Mouse (Mus musculus) liver, adult 2 months (tissue): ENCODE measurements at regions not wholly inside any gene's neighbourhood (a gene's known extent, or its start where the extent isn't known, plus 50 kb on each side); places are given as distances from the start of the nearest gene placed in this dataset.

Source experiments
- DNase-seq: peaks from one replicate; pipeline ENCODE4 v3.0.0-alpha.2; 2011; ENCODE audit warnings: low read depth, low spot score; ENCODE audit errors: extremely low read depth
- H3K27ac ChIP-seq: fragments of 200-500 bp; replicated peaks from 2 replicates; pipeline ENCODE4 v1.5.1; 2012; ENCODE audit warnings: low read depth, mild to moderate bottlenecking, control low read depth, inconsistent platforms, low read length; ENCODE audit not compliant: insufficient read depth
- H3K27me3 ChIP-seq: fragments of 200-500 bp; 2 replicates; pipeline ENCODE4 v1.6.1; 2012; ENCODE audit warnings: mild to moderate bottlenecking, moderate library complexity, low read length, inconsistent platforms; ENCODE audit not compliant: control insufficient read depth, insufficient read depth
- H3K36me3 ChIP-seq: fragments of 200-500 bp; 2 replicates; pipeline ENCODE4 v1.6.1; 2012; ENCODE audit warnings: low read length, inconsistent platforms; ENCODE audit not compliant: control insufficient read depth, insufficient read depth
- H3K4me1 ChIP-seq: fragments of 200-500 bp; 2 replicates; pipeline ENCODE4 v1.6.1; 2011; ENCODE audit warnings: low read length; ENCODE audit not compliant: control insufficient read depth, insufficient read depth
- H3K4me3 ChIP-seq: fragments of 200-500 bp; 2 replicates; pipeline ENCODE4 v1.5.1; 2011; ENCODE audit warnings: low read depth, mild to moderate bottlenecking, control low read depth, low read length, moderate library complexity; ENCODE audit not compliant: insufficient read depth
- H3K79me2 ChIP-seq: fragments of 200-500 bp; 2 replicates; pipeline ENCODE4 v1.6.1; 2012; ENCODE audit warnings: inconsistent platforms, mild to moderate bottlenecking, low read length, moderate library complexity; ENCODE audit not compliant: control insufficient read depth, insufficient read depth
- H3K9ac ChIP-seq: fragments of 200-500 bp; 2 replicates; pipeline ENCODE4 v1.6.1; 2012; ENCODE audit warnings: low read depth, mild to moderate bottlenecking, control low read depth, inconsistent platforms, low read length
- CTCF ChIP-seq: fragments of 200-500 bp; IDR thresholded peaks from 2 replicates; pipeline ENCODE4 v1.5.1; 2011; ENCODE audit warnings: low read depth, low read length, control low read depth
- POLR2A ChIP-seq: fragments of 200-500 bp; IDR thresholded peaks from 2 replicates; pipeline ENCODE4 v1.6.1; 2011; ENCODE audit warnings: low read length, control low read depth; ENCODE audit not compliant: insufficient read depth; ENCODE audit errors: extremely low read depth
- WGBS: fragments of 180-500 bp; shearing (Covaris S2); methylation state at CpG from one replicate; pipeline ENCODE4 v1.1.7; 2018; 5-methylcytosine and 5-hydroxymethylcytosine counted together

DNA sequence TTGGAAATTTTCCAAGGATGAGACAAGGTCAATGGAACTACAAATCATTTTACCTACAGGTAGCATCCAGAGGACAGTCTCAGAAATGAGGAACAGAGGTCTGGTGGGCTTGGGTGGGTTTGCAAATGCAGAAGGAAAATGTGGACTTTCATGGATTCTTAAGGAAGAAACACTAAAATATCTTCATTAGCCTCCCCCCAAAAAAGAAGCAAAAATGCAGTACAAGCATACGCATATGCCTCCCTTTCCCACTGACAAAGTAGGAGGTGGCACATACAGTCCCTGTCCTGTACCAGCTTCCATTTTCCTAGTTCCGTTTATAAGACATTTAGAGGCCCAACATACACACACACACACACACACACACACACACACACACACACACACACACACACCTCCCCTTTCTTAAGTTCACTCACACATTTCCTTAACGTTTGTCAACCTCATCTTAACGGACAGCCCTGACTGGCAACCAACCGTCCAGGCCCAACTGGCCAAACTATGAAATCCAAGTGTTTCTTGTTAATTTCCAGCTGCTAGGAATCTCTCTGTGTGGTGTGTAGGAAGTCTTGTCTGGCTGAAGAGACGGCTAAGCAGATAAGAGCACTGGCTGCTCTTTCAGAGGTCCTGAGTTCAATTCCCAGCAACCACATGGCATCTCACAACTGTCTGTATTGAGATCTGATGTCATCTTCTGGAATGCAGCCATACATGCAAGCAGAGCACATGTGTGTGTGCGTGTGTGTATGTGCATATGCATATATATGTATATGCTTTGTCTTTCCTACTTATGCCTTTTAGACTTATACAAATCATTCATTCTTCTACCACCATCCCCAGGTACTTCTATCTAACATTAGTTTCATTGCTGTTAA lies 206.6 kb upstream of the Hnrnpa3 start:
- no peak overlapping the region for H3K9ac ChIP-seq
- WGBS = 79% methylated on average over 7 of the region's 7 CpGs

DNA sequence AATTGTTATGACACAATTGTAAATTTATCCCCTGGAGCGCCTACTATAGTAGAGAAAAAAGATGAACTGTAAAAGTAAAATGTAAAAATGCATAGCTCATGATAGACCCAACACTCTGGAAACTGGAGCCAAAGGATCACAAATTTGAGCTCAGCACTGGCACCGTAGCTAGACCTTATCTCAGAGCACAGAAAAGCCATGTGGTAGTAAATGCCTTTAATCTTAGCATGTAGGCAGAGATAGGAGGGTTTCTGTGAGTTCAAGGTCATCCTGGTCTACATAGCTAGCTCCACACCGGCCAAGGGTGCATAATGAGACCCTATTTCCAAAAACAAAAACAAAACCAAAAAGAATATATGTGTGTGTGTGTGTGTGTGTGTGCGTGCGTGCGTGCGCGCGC lies 203.6 kb upstream of the Hnrnpa3 start:
- no peaks in the 10 kb centered on the region for H3K79me2 ChIP-seq
- no peaks in the 10 kb centered on the region for H3K4me1 ChIP-seq
- H3K36me3 ChIP-seq = no peaks in the 10 kb centered on the region
- H3K27ac ChIP-seq = no peak overlapping the region
- no peak overlapping the region for H3K4me3 ChIP-seq
- H3K9ac ChIP-seq = no peak overlapping the region
- TF ChIP-seq CTCF = no peak
- TF ChIP-seq POLR2A = no peak
- 92% methylated on average over 9 of the region's 9 CpGs for WGBS
- no peaks in the 10 kb centered on the region for H3K27me3 ChIP-seq
- no peak for DNase-seq

More for the DNA sequence above, 206.6 kb upstream of the Hnrnpa3 start:
- H3K4me1 ChIP-seq = no peaks in the 10 kb centered on the region
- no peak overlapping the region for H3K27ac ChIP-seq
- H3K79me2 ChIP-seq = no peaks in the 10 kb centered on the region
- H3K36me3 ChIP-seq = no peaks in the 10 kb centered on the region
- H3K4me3 ChIP-seq = no peak overlapping the region
- H3K27me3 ChIP-seq = no peaks in the 10 kb centered on the region
- no peak for TF ChIP-seq POLR2A
- no peak for TF ChIP-seq CTCF
- DNase-seq = no peak

DNA sequence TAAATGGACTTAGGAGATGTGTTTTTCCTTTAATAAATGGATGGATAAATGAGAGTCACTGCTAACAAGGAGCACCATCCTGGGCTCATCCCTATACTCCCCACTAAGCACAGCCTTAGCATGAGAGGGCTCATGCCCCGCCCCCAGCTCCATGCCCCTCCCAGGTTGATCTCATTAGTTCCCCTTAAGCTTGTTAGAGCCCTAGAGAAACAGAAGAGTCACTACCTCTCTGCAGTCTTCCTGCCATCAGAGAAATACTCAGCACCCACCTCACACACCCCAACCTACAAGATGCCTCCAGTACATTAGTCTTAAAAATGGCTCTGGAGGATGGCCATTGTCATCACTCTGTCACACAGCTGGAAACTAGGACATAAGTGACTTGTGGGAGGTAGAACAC lies 202.8 kb upstream of the Hnrnpa3 start:
- Histone ChIP-seq H3K27ac (no peak overlapping the region), H3K4me3 (no peak overlapping the region), H3K79me2 (no peaks in the 10 kb centered on the region), H3K27me3 (no peaks in the 10 kb centered on the region), H3K9ac (no peak overlapping the region), H3K36me3 (no peaks in the 10 kb centered on the region), H3K4me1 (no peaks in the 10 kb centered on the region)
- 79% methylated on average over 1 of the region's 1 CpGs for whole genome bisulfite sequencing
- TF ChIP-seq CTCF (no peak), POLR2A (no peak)
- DNase-seq = no peak

DNA sequence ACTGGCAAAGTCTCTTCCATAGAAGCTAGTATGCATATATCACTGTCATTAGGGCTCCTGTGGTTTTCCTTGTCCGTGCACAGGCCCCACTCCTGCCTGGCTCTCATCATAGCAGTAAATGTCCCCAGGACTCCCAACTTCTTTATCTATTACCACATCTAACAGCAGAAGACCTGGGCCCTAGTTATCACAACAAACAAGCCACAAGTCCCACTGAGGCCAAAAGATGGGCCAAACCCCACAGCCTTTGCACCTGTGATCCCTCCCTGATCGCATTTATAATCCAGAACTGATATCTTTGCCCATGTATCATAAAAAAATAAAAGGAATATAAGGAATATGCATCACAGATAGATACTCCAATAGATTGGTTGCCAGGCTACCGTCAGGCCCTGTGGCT lies 201.6 kb upstream of the Hnrnpa3 start:
- H3K4me1 ChIP-seq = no peaks in the 10 kb centered on the region
- no peaks in the 10 kb centered on the region for H3K36me3 ChIP-seq
- no peaks in the 10 kb centered on the region for H3K27me3 ChIP-seq
- no peak overlapping the region for H3K9ac ChIP-seq
- TF ChIP-seq POLR2A = no peak
- no peak for TF ChIP-seq CTCF
- H3K79me2 ChIP-seq = no peaks in the 10 kb centered on the region
- H3K27ac ChIP-seq = no peak overlapping the region
- WGBS = 89% methylated on average over 3 of the region's 3 CpGs
- no peak for DNase-seq
- H3K4me3 ChIP-seq = no peak overlapping the region

DNA sequence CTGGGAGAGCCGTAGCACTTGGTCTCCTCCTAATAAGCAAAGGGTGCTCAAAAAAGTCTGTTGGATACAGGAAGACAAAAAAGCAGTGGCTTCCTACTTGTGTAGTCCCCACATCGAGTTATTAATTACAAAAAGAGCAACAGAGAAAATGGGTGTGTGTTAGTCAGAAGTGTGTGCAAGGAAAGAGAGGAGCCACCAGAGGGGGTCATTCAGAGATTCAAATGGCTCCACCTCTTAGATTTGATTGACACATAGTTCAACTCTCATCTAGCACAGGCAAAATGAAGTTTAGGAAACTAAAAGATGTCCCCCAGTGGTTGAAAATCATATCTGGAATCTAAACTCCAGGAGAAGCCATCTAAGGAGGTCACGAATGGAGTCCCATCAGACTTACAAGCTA lies 200.2 kb upstream of the Hnrnpa3 start:
- no peaks in the 10 kb centered on the region for H3K4me1 ChIP-seq
- no peak overlapping the region for H3K27ac ChIP-seq
- no peaks in the 10 kb centered on the region for H3K79me2 ChIP-seq
- H3K36me3 ChIP-seq = no peaks in the 10 kb centered on the region
- no peak for DNase-seq
- no peak overlapping the region for H3K4me3 ChIP-seq
- no peak overlapping the region for H3K9ac ChIP-seq
- TF ChIP-seq POLR2A = no peak
- TF ChIP-seq CTCF = no peak
- 91% methylated on average over 3 of the region's 3 CpGs for WGBS
- H3K27me3 ChIP-seq = no peaks in the 10 kb centered on the region

DNA sequence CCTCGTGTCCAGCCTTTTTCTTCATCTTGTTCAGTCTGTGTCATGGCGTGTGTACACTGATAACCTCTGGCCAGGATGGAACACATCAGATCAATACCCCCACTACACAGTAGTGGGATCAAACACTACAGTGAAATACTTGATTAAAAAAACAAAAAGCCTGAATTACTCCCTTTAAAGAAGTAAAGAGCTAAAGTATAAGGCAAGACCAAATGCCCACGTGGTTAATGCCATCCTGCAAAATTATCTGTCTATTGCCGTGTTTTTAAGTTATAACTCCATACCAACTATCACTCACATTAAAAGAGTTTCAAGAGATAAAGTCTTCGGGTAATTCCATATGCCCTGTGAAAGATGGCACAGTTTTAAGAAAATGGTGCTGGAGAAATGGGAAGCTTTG lies 198.6 kb upstream of the Hnrnpa3 start:
- DNase-seq = no peak
- Histone ChIP-seq H3K4me1 (no peaks in the 10 kb centered on the region), H3K36me3 (no peaks in the 10 kb centered on the region), H3K79me2 (no peaks in the 10 kb centered on the region), H3K9ac (no peak overlapping the region), H3K27ac (no peak overlapping the region), H3K4me3 (no peak overlapping the region), H3K27me3 (no peaks in the 10 kb centered on the region)
- no peak for TF ChIP-seq POLR2A
- WGBS = 68% methylated on average over 5 of the region's 5 CpGs
